Mouse (Mus musculus): ENCODE results near the gene Utp15.
A peak's percentile ranks its signal among the peaks of the same experiment; 100 is the strongest.

GRCm38 (mm10) chr13:98205771-98206545 is 56.9 kb downstream of the Utp15 start, which contains the start of gene Arhgef28:
- TF ChIP-seq EP300 (optimal IDR thresholded peaks at IDR 0.05) (no peak), CTCF (IDR thresholded peaks at IDR 0.05; ENCODE audit: low read depth) (peak; percentile 72)
